Mouse (Mus musculus) retina, embryonic 14.5 days (tissue): ENCODE measurements at regions not wholly inside any gene's neighbourhood (a gene's known extent, or its start where the extent isn't known, plus 50 kb on each side); places are given as distances from the start of the nearest gene placed in this dataset.
A peak's percentile ranks its signal among the peaks of the same experiment; 100 is the strongest.

Source experiments
- DNase-seq: peaks from one replicate; pipeline ENCODE4 v3.0.0-alpha.2; 2015; ENCODE audit warnings: low spot score

DNA sequence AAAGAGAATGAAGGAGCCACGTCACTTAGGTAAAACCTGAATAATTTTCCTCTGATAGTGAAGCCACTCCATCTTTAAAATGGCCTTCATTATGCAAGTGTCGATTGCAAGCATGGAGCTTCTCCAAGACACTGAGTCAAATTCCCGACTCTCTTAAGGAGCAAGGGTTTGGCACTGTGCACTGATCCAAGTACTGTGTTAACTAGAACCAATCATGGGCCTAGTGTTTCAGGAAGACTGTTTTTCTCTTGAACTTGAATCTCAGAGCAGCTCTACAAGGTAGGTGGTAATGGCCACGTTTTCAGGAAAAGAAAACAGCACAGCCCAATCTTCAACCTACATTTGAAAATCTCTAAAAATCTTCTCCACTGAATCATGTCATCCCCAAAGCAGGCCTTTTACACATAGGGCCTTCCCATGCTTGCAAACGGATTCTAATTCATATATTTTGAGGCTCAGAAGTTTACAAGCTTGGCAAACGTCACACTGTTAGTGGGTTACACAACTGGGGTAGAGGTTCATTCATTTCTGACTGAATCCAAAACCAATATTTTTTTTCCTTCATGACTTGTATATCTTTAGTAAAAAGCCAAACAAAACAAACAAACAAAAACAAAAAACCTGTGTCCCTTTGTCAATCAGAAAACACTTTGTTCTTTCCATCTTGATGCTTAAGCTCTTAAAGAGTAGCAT is 342.2 kb upstream of the Zfp462 start:
- no peak for DNase-seq

DNA sequence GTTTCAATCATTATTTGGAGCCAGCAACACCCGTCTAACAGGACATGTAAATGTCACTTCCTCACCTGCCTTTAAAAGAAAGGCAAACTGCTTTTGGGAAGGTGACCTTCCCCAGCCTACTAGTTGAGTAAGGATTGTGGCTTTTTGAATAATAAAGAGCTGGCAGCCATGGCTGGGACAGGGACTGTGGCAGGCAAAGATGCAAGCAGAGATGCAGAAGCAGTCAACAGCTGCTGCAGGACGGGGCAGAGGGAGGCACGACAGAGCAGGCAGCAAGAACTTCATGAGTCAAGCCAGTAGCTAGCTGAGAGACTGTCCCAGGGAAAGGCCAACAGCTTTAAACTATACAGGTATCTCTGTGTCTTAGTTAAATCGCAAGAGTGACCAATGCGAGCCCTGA is 334.7 kb upstream of the Zfp462 start:
- DNase-seq: no peak

DNA sequence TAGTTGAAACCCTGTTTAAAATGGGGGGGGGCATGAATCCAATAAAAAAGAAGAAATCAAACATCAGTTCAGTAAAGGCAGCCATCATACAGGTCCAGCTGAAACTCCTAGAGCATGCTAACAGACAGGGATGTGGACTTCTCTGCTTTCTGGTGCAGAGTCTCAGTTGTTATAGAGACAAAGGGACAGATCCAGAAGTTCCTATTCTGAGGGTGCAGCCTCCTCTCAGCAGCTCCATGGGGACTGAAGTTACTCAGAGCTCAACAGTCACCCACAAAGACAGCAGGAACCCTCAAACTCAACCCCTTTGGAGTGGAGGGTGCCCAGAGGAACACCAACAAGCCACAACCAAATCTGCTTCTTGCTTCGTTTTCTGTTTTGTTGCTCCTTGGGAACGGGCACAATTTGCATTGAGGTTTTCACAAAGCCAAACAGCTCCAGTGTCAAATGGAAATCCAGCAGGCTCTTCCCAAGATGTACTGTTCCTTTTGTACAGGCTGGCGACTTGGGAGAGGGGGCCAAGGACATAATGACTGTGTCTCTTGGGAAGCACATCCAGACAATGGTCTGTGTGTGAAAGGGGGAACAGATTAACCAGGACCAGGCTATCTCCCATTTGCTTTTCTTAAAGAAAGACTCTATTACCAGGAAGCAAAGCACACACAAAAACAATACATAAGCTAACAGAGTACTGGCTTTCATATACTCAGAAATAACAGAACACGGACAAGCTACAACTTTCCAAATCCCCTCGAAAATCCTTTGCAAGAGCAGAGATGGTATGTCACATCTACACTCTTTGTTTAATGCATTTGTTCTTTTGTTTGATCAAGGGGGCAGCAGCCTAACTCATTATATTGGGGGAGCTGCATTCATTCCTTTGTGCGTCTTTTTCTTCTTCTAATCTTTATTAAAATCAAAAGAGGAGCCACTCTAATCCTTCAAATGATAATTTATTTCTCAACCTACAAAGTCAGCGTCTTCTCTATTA is 332.6 kb upstream of the Zfp462 start:
- DNase-seq: peak; percentile 14

DNA sequence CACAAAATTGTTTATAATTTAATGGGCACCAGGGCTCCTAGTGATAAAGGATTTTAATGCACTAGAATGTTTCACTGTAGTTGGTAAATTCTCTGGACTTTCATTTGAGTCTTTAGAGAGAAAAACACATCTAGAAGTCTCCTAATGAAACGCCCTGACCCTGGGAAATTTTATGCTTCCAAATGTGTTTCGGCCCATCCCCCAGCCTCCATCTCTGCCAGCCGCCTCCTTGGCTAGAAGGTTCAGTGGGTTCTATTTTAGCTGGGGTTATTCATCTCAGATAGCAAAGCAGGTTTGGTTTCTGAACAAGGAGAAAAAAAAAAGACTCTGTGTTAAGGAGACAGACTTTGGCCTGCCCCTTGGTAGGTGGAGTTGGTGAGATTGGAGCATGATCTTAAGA is 331.8 kb upstream of the Zfp462 start:
- DNase-seq: peak; percentile 18

DNA sequence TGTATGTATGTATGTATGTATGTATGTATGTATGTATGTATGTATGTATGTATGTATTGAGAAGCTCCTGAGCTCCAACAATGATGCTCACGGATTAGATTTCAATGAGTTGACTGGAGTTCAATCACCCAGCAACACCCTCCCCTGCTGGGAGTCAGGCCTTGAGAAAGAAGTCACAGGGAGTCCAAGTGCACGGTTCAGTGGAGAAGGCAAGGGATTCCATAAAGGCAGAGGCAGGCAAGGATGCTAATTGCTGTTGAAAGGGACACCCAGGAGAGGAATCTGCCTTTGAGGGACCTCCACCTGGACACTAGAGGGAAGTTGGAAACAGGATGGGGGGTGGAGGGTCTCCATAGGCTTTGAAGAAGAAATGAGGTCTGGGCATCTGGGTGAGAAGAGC is 331.2 kb upstream of the Zfp462 start:
- DNase-seq: peak; percentile 29

DNA sequence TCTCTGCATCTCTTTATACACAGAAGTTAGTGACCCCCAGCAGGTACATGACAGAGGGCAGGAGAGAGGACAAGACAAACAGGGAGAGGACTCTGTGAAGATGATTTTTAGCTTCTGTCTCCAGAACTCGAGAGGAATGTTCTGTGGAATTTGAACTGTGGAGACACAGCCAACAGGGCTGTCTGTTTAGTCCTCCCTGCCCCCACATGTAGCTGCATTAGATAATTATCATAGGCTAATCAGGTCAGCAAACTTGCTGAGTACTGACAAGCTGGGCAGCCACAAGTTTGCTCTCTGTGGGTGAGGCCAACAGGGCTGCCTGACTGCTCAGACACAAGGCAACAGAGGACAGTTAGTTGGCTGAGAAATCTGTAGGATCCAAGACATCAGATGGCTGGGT is 329.0 kb upstream of the Zfp462 start:
- DNase-seq: peak; percentile 15

DNA sequence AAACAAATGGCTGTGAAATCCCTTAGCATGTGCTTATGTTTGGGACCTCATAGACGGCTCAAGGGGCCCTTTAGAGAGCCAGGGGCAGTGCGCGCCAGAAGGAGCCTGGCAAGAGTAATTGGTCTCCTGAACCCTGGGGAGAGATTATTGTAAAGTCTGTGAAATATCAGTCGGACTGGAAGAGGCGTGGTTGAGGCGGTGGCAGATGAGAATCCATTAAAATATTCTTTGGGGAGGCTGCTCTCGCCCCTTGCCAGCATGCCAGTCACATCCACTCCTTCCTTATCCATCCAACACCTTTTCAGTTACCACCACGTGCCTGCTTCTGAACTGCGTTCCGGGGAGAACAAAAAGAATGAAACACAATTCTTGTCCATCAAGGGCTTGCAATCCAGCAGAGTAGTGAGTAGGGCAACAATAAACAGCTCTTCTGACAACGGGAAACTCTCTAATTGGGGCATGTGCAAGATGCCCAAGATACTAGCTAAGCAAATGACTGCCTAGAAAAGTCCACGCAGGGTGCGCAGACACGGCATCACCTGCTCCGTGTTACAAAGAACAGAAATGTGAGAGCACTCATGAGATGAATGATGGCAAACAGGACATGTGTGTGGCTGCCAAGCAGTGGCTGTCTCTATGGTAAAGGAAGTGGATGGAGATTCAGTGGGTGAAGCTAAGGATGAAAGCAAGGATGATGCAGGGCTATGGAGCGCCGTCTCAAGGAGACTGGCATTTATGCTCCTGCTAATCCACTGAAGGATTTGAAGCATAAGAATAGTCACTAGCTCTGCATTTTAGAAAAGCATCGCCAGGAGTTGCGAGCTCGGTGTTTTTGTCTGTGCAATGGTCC is 320.6 kb upstream of the Zfp462 start:
- no peak for DNase-seq

DNA sequence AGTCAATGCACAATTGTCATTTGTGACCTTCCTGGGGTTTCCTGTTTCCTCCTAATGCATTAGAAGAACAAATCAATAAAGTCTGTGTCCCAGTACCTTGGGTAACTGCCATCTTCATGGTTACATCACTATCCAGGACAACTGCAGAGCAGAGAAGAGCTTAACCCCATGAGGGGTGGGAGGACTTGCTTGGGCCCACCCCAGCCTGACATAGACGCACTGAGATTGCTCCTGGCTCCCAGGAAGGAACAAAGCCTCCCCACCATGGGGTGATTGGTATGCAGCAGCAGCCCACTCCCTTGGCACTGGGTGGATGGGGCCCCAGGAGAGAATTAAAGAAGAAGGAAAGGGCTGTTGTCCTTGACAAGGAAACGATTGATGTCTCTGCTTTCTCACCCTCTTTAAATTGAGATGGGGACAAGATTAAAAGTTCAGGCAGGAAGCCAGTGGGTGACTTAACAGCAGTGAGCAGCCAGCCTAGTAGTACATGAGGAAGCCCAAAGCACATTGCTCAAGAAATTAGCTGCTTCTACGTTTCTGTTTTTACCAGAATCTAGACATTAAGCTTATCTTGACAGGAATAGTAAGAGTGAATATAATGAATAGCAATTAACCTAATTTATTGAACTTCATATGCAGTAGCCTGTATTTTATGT is 307.7 kb upstream of the Zfp462 start:
- DNase-seq: no peak

DNA sequence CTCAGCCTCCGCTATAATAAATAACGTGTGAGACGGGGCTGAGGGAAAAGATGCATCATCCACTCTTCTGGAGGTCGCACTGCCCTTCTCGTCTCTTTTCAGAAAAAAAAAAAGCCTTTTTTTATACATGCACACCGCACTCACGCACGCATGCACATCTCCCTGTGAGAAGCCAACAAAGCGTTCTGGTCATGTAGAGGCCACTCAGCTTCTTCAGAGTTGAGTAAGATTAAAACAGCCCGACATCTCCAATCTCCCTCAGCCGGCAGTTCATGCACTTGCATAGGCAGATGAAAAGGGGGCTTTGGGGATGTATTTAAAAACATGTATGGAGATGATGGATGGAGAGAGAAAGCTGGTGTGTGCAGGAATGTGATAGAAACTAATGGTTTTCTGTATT is 298.8 kb upstream of the Zfp462 start:
- DNase-seq: peak; percentile 5

DNA sequence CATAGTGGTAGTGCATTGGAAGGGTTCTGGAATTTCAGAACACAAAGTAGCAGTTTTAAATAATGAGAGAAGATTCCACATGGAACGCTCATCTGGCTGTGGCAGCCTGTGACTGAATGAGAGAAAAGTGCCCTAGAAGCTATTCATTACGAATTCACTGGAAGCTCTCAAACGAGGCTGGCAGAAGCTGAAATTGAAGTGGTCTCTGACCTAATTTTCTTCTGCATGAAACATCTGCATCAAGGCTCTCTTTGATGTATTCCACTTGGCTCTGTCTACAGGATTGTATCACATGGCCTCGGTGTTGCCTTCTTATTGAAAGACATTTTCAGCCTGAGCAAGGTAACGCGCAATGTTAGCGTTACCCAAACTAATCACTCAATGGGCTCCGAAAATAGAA is 298.4 kb upstream of the Zfp462 start:
- DNase-seq: peak; percentile 11

DNA sequence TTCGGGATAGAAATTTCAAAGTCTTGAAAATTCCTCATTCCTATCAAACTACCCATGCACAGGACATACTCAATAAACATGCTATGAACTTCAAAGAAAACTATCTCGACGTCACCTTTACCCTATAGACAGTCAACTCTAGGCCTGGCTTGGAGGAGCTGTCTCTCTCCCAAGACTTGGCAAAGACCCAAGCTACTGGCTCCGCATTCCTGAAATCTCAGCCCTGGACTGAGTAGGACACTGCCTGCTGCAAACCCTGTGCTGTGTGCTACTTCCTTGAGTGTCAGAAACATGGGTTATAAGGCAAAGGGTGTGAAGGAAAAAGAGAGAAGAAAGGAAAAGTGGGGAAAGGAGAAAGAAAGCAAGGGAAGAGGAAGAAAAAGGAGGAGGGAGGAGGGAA is 296.6 kb upstream of the Zfp462 start:
- DNase-seq: no peak

DNA sequence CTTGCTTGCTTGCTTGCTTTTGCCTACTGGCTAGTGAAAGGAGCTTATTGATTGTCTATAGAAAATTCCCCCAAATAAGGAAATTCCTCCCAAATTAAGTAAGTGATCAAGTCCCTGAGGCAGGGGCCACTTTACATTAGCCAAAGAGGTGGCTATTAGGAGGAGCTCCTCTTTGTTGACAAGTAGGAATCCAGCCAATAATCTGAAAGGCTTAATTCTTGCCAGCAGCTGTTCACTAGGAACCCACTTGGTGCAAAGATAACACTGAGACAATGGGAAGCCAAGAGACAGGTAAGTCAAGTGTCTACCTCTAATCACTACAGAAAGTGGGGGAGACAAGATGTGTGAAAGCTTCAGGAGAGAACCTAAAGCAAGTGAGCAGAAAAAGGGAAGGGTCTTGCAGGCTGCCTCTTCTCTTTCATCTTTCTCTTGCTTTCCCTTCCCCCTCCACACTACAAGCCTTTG is 293.2 kb upstream of the Zfp462 start:
- DNase-seq: no peak

DNA sequence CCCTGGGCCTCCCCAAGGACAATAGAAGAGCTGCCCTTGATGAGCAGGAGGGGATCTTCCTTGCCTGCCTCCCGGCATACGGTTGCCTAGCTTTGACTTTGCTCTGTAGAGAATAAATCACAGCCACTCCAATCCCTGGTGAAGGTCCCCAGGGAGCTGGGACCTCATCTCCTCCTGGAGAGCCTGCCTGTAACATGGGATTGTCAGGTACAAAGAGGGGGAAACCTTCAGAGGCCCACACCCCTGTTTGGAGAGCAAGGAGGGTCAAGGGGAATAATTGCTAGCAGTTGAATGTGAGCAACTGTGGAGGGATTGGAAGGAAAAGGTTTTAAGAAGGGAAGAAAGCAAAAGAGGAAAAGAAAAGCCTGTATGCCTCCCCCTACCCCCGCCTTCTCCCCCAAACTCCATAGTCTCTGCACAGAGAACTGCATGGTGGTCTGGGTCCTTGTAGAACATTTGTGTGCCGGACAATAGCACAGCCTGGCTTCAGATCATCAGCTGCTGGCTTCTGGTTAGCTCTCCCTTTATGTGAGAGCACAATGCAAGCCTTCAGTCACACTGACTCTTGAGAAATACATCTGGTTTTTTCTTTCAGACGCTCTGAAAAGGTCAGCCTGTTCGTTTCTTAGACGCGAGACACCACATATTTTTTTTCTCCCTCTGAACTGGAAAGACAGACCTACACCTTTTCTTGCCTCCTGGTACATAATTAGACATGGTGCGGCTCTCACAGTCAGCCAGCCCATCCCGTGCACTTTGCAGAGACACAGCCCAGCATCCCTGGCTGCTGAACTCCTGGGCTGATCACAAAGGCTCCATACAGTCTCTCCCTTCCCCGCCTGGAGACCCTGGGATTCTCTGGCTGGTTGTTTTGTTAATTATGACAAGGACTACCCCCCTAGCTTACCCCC is 292.5 kb upstream of the Zfp462 start:
- peak; percentile 55 for DNase-seq

DNA sequence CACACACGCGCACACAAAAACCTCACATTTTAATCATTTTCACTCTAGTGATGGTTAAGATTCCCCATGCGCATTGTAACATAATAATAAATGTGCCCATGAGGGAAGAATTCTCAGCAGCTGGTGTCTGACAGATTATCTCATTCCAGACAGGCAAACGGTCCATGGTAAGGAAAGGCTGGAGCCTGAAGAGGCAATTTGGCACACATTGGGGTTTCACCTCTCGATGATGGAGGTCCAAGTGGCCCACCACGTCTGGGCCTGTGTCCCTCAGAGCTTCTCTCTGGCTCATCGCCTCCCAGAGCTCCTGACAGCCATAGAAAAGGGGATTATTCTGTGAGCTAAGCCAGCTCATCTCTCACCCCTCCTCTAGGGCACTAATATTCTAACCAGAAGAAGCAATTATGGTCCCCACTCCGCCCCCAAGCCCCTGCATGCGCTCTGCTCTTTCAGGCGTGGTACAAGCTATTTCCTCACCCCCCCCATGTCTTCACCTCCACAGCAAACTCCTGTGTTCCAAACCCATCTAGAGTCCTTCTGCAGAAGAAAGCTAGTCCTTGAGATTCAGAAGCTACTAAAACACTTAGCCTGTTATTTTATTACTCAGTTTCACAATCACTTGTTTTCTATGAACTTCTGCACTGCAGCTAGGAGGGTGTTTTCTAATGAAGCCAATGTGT is 291.6 kb upstream of the Zfp462 start:
- DNase-seq: peak; percentile 41
